Mouse (Mus musculus) c-Kit-positive CD71-negative TER-119-negative erythroid progenitor cells, embryonic 14.5 days (primary cell): ENCODE data around the gene Aire.
"Not testable (repeated sequence)": the region's sequence is repeated elsewhere in the genome, so short reads cannot be mapped to it uniquely, and the experiment has no call there.

ENCODE experiments used
- DNase-seq: peaks from one replicate; pipeline ENCODE4 v3.0.0-alpha.2; 2013; ENCODE audit warnings: low read depth

Gene Aire

GRCm38 (mm10) chr10:78049519-78050035 is 6.2 kb upstream of the Aire start:
- DNase-seq, result no peak

GRCm38 (mm10) chr10:78048061-78048730 is 4.8 kb upstream of the Aire start:
- DNase-seq, result no peak

- DNase-seq, result no peak
Measured at GRCm38 (mm10) chr10:78046388-78046787, 3.0 kb upstream of the Aire start.

GRCm38 (mm10) chr10:78044531-78044930 is 1.1 kb upstream of the Aire start:
- no peak for DNase-seq

GRCm38 (mm10) chr10:78042697-78043405 is 559 bp downstream of the Aire start:
- DNase-seq, result no peak

- no peak for DNase-seq
Measured at GRCm38 (mm10) chr10:78042096-78042495, 1.3 kb downstream of the Aire start.

GRCm38 (mm10) chr10:78041647-78042046 is 1.8 kb downstream of the Aire start, which contains the start of gene Dnmt3l:
Gene Dnmt3l (plus strand): TSS chr10:78041947.
- no peak for DNase-seq

- no peak for DNase-seq
Measured at GRCm38 (mm10) chr10:78037139-78037538, 6.3 kb downstream of the Aire start.

GRCm38 (mm10) chr10:78031987-78032386 is 11.4 kb downstream of the Aire start:
- no peak for DNase-seq

- no peak for DNase-seq
Measured at GRCm38 (mm10) chr10:78029080-78029479, 14.3 kb downstream of the Aire start.

GRCm38 (mm10) chr10:78028129-78028528 is 15.3 kb downstream of the Aire start:
- DNase-seq, result peak; percentile 60

GRCm38 (mm10) chr10:78025453-78025852 is 18.0 kb downstream of the Aire start:
- not testable (repeated sequence) for DNase-seq

GRCm38 (mm10) chr10:78019984-78020383 is 23.4 kb downstream of the Aire start:
- DNase-seq, result not testable (repeated sequence)

- no peak for DNase-seq
Measured at GRCm38 (mm10) chr10:78019291-78019690, 24.1 kb downstream of the Aire start.

GRCm38 (mm10) chr10:78018797-78019203 is 24.6 kb downstream of the Aire start:
- DNase-seq, result peak; percentile 72

- no peak for DNase-seq
Measured at GRCm38 (mm10) chr10:78016366-78016765, 27.0 kb downstream of the Aire start.

- DNase-seq, result no peak
Measured at GRCm38 (mm10) chr10:78015489-78015888, 27.9 kb downstream of the Aire start.

GRCm38 (mm10) chr10:78012661-78013495 is 30.5 kb downstream of the Aire start:
- no peak for DNase-seq

GRCm38 (mm10) chr10:78011116-78011515 is 32.3 kb downstream of the Aire start:
- not testable (repeated sequence) for DNase-seq

GRCm38 (mm10) chr10:78010335-78010734 is 33.1 kb downstream of the Aire start:
- no peak for DNase-seq

- DNase-seq, result no peak
Measured at GRCm38 (mm10) chr10:78009945-78010293, 33.5 kb downstream of the Aire start, which contains the start of gene Pfkl. Gene Pfkl (minus strand): TSS chr10:78010083.

GRCm38 (mm10) chr10:78009184-78009944 is 34.0 kb downstream of the Aire start:
- peak; percentile 89 for DNase-seq
